Mouse (Mus musculus): Measurements from ENCODE around the gene E330021D16Rik. TPM values are rescaled to one million over a fixed set of nuclear protein-coding genes. Genes with fewer than 3 reads are reported as not detected.

Gene E330021D16Rik
- polyA plus RNA-seq, 1 experiment from 2014 or later = 0.45 TPM

GRCm38 (mm10) chr6:136413856-136414362 lies 1.5 kb downstream of the E330021D16Rik start:
- ATAC-seq (ENCODE audit: low read depth) = no peak
- H3K4me2 ChIP-seq (ENCODE audit: low read depth, low read length) = no peak overlapping the region
- H3K4me1 ChIP-seq (ENCODE audit: control insufficient read depth, low read depth, low read length) = no peaks in the 10 kb centered on the region
- H3K9me3 ChIP-seq (replicated peaks; ENCODE audit: control insufficient read depth, low read length) = no peaks in the 10 kb centered on the region
- no peak overlapping the region for H3K9ac ChIP-seq (ENCODE audit: low read depth, low read length)
- H3K36me3 ChIP-seq (ENCODE audit: control insufficient read depth, insufficient read depth) = no peaks in the 10 kb centered on the region
- 65% methylated on average over 5 of the region's 5 CpGs for WGBS (ENCODE audit: insufficient replicate concordance)
- H3K27me3 ChIP-seq (ENCODE audit: control insufficient read depth, insufficient read depth, low read depth, low read length) = no peaks in the 10 kb centered on the region
- H3K4me3 ChIP-seq (ENCODE audit: low read depth, low read length) = no peak overlapping the region
- H3K27ac ChIP-seq (ENCODE audit: low read length) = no peak overlapping the region

- Histone ChIP-seq H3K9ac (ENCODE audit: low read depth, low read length) (no peak overlapping the region), H3K36me3 (ENCODE audit: control insufficient read depth, insufficient read depth) (no peaks in the 10 kb centered on the region), H3K4me2 (ENCODE audit: low read depth, low read length) (no peak overlapping the region), H3K27me3 (ENCODE audit: control insufficient read depth, insufficient read depth, low read depth, low read length) (no peaks in the 10 kb centered on the region), H3K27ac (ENCODE audit: low read length) (no peak overlapping the region), H3K4me3 (ENCODE audit: low read depth, low read length) (no peak overlapping the region), H3K9me3 (replicated peaks; ENCODE audit: control insufficient read depth, low read length) (no peaks in the 10 kb centered on the region), H3K4me1 (ENCODE audit: control insufficient read depth, low read depth, low read length) (no peaks in the 10 kb centered on the region)
- 56% methylated on average over 2 of the region's 2 CpGs for WGBS (ENCODE audit: insufficient replicate concordance)
- no peak for ATAC-seq (ENCODE audit: low read depth)
These were observed 7.7 kb downstream of the E330021D16Rik start for GRCm38 (mm10) chr6:136407608-136408192.

GRCm38 (mm10) chr6:136396860-136397259 lies 18.5 kb downstream of the E330021D16Rik start:
- Histone ChIP-seq H3K4me2 (ENCODE audit: low read depth, low read length) (no peak overlapping the region), H3K4me3 (ENCODE audit: low read depth, low read length) (no peak overlapping the region), H3K4me1 (ENCODE audit: control insufficient read depth, low read depth, low read length) (no peaks in the 10 kb centered on the region), H3K27me3 (ENCODE audit: control insufficient read depth, insufficient read depth, low read depth, low read length) (no peaks in the 10 kb centered on the region), H3K9me3 (replicated peaks; ENCODE audit: control insufficient read depth, low read length) (no peaks in the 10 kb centered on the region), H3K36me3 (ENCODE audit: control insufficient read depth, insufficient read depth) (no peaks in the 10 kb centered on the region), H3K9ac (ENCODE audit: low read depth, low read length) (no peak overlapping the region), H3K27ac (ENCODE audit: low read length) (no peak overlapping the region)
- no peak for ATAC-seq (ENCODE audit: low read depth)
- WGBS (ENCODE audit: insufficient replicate concordance) = 77% methylated on average over 9 of the region's 9 CpGs

GRCm38 (mm10) chr6:136390262-136390661 lies 25.1 kb downstream of the E330021D16Rik start:
- Histone ChIP-seq H3K9ac (ENCODE audit: low read depth, low read length) (no peak overlapping the region), H3K27ac (ENCODE audit: low read length) (no peak overlapping the region), H3K4me3 (ENCODE audit: low read depth, low read length) (no peak overlapping the region), H3K27me3 (ENCODE audit: control insufficient read depth, insufficient read depth, low read depth, low read length) (no peaks in the 10 kb centered on the region), H3K36me3 (ENCODE audit: control insufficient read depth, insufficient read depth) (no peaks in the 10 kb centered on the region), H3K9me3 (replicated peaks; ENCODE audit: control insufficient read depth, low read length) (no peaks in the 10 kb centered on the region), H3K4me2 (ENCODE audit: low read depth, low read length) (no peak overlapping the region), H3K4me1 (ENCODE audit: control insufficient read depth, low read depth, low read length) (no peaks in the 10 kb centered on the region)
- 57% methylated on average over 9 of the region's 9 CpGs for WGBS (ENCODE audit: insufficient replicate concordance)
- no peak for ATAC-seq (ENCODE audit: low read depth)

GRCm38 (mm10) chr6:136385287-136385686 lies 30.1 kb downstream of the E330021D16Rik start:
- Histone ChIP-seq H3K4me1 (ENCODE audit: control insufficient read depth, low read depth, low read length) (no peaks in the 10 kb centered on the region), H3K27me3 (ENCODE audit: control insufficient read depth, insufficient read depth, low read depth, low read length) (no peaks in the 10 kb centered on the region), H3K4me2 (ENCODE audit: low read depth, low read length) (no peak overlapping the region), H3K9ac (ENCODE audit: low read depth, low read length) (no peak overlapping the region), H3K9me3 (replicated peaks; ENCODE audit: control insufficient read depth, low read length) (no peaks in the 10 kb centered on the region), H3K27ac (ENCODE audit: low read length) (no peak overlapping the region), H3K36me3 (ENCODE audit: control insufficient read depth, insufficient read depth) (no peaks in the 10 kb centered on the region), H3K4me3 (ENCODE audit: low read depth, low read length) (no peak overlapping the region)
- 62% methylated on average over 7 of the region's 7 CpGs for WGBS (ENCODE audit: insufficient replicate concordance)
- ATAC-seq (ENCODE audit: low read depth) = no peak

GRCm38 (mm10) chr6:136383218-136383617 lies 32.2 kb downstream of the E330021D16Rik start:
- Histone ChIP-seq H3K27ac (ENCODE audit: low read length) (no peak overlapping the region), H3K9me3 (replicated peaks; ENCODE audit: control insufficient read depth, low read length) (no peaks in the 10 kb centered on the region), H3K27me3 (ENCODE audit: control insufficient read depth, insufficient read depth, low read depth, low read length) (no peaks in the 10 kb centered on the region), H3K4me2 (ENCODE audit: low read depth, low read length) (no peak overlapping the region), H3K4me3 (ENCODE audit: low read depth, low read length) (no peak overlapping the region), H3K4me1 (ENCODE audit: control insufficient read depth, low read depth, low read length) (no peaks in the 10 kb centered on the region), H3K36me3 (ENCODE audit: control insufficient read depth, insufficient read depth) (no peaks in the 10 kb centered on the region), H3K9ac (ENCODE audit: low read depth, low read length) (no peak overlapping the region)
- WGBS (ENCODE audit: insufficient replicate concordance) = 62% methylated on average over 3 of the region's 3 CpGs
- ATAC-seq (ENCODE audit: low read depth) = no peak

GRCm38 (mm10) chr6:136376097-136376496 lies 39.3 kb downstream of the E330021D16Rik start:
- H3K4me1 ChIP-seq (ENCODE audit: control insufficient read depth, low read depth, low read length) = no peaks in the 10 kb centered on the region
- H3K36me3 ChIP-seq (ENCODE audit: control insufficient read depth, insufficient read depth) = no peaks in the 10 kb centered on the region
- no peaks in the 10 kb centered on the region for H3K9me3 ChIP-seq (replicated peaks; ENCODE audit: control insufficient read depth, low read length)
- H3K4me2 ChIP-seq (ENCODE audit: low read depth, low read length) = no peak overlapping the region
- H3K27me3 ChIP-seq (ENCODE audit: control insufficient read depth, insufficient read depth, low read depth, low read length) = no peaks in the 10 kb centered on the region
- no peak overlapping the region for H3K27ac ChIP-seq (ENCODE audit: low read length)
- H3K9ac ChIP-seq (ENCODE audit: low read depth, low read length) = no peak overlapping the region
- H3K4me3 ChIP-seq (ENCODE audit: low read depth, low read length) = no peak overlapping the region
- ATAC-seq (ENCODE audit: low read depth) = no peak

GRCm38 (mm10) chr6:136364430-136365098 lies 50.8 kb downstream of the E330021D16Rik start:
- 57% methylated on average over 12 of the region's 12 CpGs for WGBS (ENCODE audit: insufficient replicate concordance)
- H3K9ac ChIP-seq (ENCODE audit: low read depth, low read length) = no peak overlapping the region
- H3K4me1 ChIP-seq (ENCODE audit: control insufficient read depth, low read depth, low read length) = no peaks in the 10 kb centered on the region
- no peak for ATAC-seq (ENCODE audit: low read depth)
- no peaks in the 10 kb centered on the region for H3K9me3 ChIP-seq (replicated peaks; ENCODE audit: control insufficient read depth, low read length)
- no peak overlapping the region for H3K4me3 ChIP-seq (ENCODE audit: low read depth, low read length)
- H3K27ac ChIP-seq (ENCODE audit: low read length) = no peak overlapping the region
- no peaks in the 10 kb centered on the region for H3K27me3 ChIP-seq (ENCODE audit: control insufficient read depth, insufficient read depth, low read depth, low read length)
- no peak overlapping the region for H3K4me2 ChIP-seq (ENCODE audit: low read depth, low read length)
- no peaks in the 10 kb centered on the region for H3K36me3 ChIP-seq (ENCODE audit: control insufficient read depth, insufficient read depth)

GRCm38 (mm10) chr6:136364008-136364407 lies 51.4 kb downstream of the E330021D16Rik start:
- Histone ChIP-seq H3K4me3 (ENCODE audit: low read depth, low read length) (no peak overlapping the region), H3K27me3 (ENCODE audit: control insufficient read depth, insufficient read depth, low read depth, low read length) (no peaks in the 10 kb centered on the region), H3K27ac (ENCODE audit: low read length) (no peak overlapping the region), H3K9ac (ENCODE audit: low read depth, low read length) (no peak overlapping the region), H3K4me1 (ENCODE audit: control insufficient read depth, low read depth, low read length) (no peaks in the 10 kb centered on the region), H3K4me2 (ENCODE audit: low read depth, low read length) (no peak overlapping the region), H3K36me3 (ENCODE audit: control insufficient read depth, insufficient read depth) (no peaks in the 10 kb centered on the region), H3K9me3 (replicated peaks; ENCODE audit: control insufficient read depth, low read length) (no peaks in the 10 kb centered on the region)
- WGBS (ENCODE audit: insufficient replicate concordance) = 62% methylated on average over 4 of the region's 4 CpGs
- no peak for ATAC-seq (ENCODE audit: low read depth)

All from liver, embryonic 16.5 days (tissue).